Mouse (Mus musculus) liver, embryonic 14.5 days (tissue): ENCODE results near the gene A830018L16Rik.

ENCODE experiments used
- CTCF ChIP-seq: IDR thresholded peaks from 2 replicates; pipeline ENCODE4 v1.5.1; 2016; ENCODE audit warnings: antibody characterized with exemption, low read depth, control low read depth
- EP300 ChIP-seq: IDR thresholded peaks from 2 replicates; pipeline ENCODE4 v1.6.1; 2016; ENCODE audit warnings: antibody characterized with exemption, low read depth

- TF ChIP-seq CTCF (no peak), EP300 (no peak)
Observed at GRCm38 (mm10) chr1:11566730-11567129, 152.8 kb downstream of the A830018L16Rik start.
